Mouse (Mus musculus) forelimb bud, embryonic 11.5 days (tissue): Measurements from ENCODE around the gene Gsk3a.
A peak's percentile ranks its signal among the peaks of the same experiment; 100 is the strongest.

Experiments
- DNase-seq: peaks from one replicate; pipeline ENCODE4 v3.0.0-alpha.2; 2012; ENCODE audit warnings: low read depth, low spot score

Gsk3a gene

DNA sequence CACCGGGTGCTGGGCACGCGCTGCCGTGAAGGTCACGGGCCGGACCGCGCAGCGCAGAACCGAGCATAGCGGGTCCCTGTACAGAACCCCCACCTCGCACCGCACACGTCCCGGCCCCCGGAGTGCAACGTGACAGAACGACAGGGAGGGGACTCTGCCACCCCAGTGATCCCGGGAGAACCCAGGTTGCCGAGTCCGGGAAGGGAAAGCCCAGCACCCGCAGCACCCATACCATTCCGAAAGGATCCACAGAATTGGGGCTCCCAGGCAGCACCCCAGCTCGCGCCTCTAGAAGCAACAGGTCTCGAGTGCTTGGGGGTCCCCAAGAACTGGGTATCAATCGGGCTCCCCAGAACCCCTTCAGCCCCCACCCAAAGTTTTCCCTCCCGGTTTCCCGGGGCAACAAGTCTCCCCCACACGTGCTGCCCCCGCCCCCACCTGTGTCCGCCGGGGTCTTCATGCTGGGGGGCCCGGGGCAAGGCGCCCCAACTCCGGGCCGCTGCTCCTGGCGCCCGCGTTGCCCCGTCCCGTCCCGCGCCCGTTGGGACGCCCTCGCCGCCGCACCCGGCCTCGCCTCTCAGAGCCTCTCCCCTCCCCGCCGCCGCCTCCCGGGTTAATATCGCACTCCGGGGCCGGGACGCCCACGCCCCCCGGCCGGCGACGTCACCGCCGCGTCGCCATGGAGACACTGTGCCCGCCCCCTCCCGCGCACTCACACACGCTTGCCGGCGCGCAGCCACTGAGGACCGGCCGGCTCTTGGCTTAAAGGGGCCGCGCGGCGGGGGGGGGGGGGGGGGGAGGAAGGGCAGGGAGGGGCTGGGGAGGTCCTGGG is 12.7 kb upstream of the Gsk3a start, which contains the start of gene Erf:
Gene Erf, minus strand, starts transcription at position 621 of the 832 bp plus-strand sequence.
- DNase-seq = peak; percentile 89

DNA sequence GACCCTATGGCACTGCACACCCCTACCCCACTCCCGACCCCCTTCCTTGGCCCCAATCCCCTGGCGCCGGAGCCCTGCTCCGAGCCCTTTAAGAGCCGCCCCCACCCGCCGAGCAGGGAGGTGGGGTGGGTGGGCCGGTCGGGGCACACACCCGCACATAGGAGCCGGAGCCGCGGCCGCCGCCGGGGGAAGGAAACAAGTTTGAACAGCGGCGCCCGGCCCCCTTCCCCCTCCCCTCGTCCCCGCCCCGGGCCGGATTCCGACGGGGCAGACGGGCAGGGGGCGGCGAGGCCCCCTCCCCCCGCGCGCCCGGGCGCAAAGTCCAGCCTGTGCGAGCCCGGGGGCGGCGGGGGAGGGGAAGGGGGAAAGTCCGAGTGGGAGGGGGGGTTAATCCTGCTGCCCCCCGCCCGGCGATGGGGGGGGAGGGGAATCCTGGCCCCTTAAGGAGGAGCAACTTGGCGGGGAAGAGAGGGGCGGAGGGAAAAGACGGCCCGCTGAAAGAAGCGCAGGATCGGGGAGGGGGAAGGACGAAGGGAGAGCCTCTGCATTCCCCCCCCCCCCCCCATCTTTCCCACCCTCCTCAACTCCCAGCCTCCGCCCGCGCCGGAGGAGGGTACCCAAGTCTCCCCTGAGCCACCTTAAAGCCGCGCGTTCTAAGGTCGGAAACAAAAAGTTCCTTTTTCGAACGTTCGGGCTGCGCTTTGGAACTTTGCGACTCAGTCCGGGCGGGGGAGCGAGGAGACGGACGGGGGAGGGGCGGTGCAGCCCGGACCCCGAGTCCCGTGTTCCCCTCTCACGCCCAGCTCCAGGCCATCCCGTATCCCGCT is 11.9 kb upstream of the Gsk3a start:
- peak; percentile 80 for DNase-seq

DNA sequence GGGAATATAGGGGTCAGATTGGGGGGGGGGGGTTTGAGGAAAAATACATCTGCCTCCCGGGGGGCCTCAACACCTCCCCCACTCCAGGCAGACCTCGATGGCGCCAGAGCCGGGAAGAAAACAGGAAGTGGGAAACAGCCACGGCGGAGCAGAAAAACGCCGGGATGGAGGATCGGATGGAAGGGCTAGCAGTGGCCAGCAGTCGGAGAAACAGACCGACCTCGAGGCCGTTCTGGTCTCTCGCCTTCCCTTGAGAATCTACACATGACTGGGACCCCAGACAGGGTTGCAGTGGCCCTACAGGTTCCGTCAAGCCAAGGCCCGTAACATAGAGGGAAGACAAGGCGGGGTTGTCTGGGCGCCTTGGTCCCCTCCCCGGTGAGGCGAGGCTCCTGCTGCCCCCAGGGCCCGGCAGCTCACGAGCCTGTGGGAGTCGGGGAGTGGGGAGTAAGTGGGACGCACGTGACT is 11.2 kb upstream of the Gsk3a start:
- no peak for DNase-seq

DNA sequence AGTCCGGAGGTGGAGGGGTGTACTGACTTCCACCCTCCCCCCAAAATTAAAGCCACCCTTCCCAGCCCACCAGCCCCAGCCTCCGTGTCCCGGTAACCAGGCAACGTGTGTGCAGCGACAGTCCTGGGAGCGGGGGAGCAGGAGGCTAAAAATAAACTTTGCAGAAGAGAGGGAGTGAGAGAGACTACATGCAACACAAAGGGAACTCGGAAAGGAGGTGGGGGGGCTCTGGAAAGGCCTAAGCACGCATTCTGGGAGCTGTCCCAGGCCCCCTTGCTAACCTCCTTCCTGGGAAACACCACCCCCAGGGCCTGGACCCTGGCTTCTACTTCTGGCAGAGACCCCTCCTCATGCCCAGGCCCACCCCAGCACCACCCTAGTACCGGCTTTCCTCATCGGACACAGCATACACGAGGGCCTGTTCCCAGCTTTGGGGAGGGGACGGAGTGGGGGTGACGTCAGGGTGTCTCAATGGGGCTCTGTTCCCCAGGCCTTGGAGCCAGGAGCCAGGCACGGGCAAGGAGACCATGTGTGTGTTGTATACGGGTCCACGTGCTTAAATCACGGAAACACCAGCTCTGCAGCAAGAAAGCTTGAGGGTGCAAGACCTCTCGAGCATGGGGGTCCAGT is 10.5 kb upstream of the Gsk3a start:
- DNase-seq = peak; percentile 62

DNA sequence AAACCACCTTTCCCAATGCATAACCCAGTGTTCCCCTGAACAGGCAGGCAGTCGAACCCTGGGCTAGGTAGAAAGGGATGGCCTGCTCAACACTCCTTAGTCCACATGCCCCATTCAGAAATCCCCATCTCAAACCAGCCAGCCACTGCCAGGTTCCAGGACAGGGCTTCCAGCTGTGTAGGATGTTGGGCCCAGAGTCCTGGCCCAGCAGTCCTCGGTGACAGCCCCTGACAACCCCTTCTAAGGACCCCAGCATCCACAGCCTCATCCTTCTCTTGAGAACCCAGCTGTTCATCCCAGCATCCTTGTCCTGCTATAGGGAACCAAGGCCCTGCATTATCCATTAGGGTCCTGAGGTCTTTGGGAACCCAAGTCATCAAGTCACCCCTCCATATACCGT is 9.8 kb upstream of the Gsk3a start:
- DNase-seq = no peak

DNA sequence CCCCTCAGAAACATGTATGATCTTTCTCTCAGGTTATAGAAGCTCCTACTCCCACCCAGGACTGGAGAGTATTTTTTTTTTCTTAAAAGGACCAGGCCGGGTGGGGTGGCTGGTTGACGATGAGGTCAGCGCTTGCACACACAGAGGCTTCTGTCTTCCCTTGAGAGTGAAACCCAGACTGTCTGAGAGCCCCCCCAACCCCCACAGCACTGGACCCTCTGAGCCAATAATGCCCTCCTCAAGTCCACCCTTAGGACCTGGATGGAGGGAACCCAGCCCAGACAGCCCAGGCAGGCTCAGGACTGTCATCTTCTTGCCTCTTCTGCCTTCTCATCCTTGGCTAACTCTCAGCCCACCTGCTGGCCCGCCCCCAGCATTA is 9.1 kb upstream of the Gsk3a start:
- no peak for DNase-seq

DNA sequence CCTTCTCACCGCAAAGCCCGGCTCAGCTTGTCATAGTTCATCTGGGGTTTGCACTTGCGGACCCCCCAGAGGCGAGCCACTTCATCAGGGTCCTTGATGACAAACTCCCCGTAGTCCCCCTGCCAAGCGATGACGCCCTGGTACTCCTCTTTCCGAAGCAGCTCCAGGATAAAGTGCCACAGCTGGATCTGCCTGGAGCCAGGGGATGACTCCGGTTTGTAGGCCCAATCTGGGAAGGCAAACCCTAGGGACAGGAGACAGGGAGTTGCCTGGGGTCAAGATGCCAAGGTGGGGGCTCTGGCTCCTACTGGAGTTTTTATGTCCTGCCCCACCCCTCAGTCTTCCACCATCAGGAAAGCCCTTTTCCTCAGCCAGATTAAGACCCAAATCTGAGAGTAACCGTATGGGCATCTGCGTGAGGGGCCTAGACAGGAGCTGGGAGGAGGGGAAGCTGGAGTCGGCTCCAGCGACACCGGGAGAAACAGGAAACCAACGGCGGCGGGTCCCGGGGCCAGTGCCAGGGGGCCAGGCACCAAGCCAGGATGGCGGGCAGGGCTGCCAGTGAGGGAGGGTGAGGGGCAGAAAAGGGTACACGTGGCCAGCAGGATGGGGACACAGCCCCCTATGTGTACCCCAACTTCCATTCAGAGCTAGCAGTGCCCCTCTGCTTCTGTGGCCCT is 8.6 kb upstream of the Gsk3a start:
- DNase-seq = no peak

DNA sequence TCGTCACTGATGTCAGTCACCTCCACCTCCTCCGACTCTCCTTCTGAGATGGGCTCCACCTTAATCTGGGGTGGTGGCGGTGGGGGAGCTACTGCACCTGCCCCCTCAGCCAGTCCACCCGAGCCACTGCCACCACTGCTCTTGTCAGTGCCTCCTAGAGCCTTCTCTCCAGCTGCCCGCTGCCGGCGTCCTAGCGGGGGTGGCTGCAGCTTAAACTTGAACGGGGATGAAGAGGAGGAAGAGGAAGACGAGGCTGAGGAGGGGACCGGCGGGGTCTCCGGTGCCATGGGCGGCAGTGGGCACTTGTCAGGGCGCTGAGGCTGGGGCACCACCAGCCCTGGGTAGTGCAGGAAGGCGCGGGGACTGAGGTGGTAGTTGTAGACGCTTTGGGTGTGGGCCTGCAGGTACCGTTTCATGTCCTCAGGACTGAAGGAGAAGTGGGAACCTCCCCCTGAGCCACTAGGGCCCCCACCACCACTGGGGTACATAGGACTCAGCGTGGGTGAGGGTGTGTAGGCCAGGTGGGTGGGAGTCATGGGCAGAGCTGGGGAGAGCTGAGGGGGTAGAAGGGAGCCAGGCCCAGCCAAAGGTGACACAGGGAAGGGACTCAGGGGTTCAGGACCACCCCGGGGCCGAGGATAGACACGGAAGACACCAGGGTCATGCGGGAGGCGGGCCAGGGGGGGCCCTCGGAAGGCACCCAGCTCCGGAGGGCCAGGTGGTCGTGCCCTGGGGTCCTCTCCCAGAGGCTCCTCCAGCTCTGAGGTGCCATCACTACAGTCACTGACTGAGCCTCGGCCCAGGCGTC is 7.1 kb upstream of the Gsk3a start:
- no peak for DNase-seq

DNA sequence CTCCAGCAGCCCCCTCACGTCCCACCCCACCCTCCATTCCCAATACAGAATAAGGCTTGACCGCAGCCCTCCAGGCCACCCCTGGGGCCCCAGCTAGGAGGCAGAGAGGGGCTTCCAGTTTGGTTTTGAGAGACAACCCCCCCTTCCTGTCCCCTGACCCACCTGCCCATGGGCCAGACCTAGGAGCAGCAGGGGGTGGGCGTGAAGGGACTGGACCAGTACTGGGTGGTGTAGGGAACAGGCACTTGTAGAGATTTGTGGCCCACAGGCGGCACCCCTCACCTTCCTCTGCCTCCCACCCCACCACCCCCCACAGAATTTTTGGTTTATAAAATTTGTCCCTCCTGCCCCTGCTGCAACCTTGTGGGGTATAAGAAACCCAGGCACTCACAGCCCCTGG is 5.7 kb upstream of the Gsk3a start:
- DNase-seq = no peak

DNA sequence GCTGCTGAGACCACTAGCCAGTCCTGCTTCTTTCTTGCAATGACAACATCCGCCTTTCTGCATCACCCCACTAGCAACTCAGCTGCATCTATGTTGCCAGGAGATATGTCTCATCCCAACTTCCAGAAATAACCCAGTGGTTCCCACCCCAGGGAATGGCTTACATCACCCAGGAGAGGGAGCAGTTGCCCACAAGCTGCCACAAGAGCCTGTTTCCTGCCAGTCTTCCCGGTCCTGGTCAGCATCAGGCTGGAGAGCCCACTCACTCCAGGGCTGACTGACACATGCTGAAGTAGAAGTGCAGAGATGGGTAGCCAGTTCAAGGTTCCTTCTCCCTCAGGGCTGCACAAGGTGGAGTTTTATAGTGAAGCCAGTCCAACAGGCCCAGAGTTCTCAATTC is 3.4 kb upstream of the Gsk3a start:
- peak; percentile 43 for DNase-seq

DNA sequence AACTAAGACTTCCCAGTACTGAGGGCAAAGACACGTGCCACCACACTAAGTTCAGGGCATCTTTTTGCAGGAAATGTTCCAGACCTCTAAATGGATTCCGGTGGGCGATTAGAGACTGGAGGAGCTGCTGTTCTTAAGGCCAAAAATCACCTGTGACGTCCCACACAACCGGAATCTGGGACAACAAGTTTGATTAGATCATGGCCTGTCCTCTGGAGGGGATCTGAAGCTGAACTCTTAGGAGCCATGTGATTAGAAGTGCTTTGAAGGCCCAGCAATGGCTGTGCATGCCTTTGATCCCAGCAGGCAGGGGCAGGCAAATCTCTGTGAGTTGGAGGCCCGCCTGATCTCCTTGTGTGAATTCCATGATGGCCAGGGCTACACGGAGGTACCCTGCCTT is 3.0 kb upstream of the Gsk3a start:
- DNase-seq = no peak

DNA sequence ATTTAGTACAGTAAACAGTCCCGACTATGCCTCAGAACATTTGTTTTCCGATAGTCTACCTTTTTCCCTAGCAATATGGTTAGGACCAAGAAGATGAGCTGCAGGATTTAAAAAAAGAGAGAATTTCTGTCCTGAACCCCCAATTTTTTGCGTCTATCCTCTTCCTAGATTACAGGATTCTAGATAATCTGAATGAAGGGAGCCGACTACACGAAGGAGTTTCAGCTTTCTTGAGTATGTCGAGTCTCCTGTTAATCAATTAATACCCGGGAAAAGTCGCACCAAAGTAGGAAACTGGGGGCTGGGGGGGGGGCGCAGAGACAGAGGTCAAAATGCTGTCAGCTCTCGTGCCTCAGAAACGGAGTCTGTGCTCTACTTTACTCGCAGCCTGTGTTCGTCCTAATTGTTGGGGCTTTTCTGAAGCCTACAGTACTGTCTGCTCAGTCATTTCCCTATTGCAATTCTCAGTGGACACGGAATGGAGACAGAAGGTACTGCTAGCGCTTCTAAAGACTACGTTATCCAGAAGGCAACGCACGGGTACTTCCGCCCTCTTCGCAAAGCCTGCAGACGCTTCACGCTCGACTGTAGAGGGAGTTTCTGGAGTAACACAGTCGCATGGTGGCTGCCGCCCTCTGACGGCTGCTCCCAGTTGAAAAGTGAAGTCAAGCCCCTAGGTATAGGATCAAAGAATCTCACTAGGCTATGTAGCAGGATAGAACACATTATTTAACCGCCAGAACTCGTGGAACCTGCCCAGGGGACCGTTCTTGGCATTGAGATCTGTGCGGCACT is 1.4 kb upstream of the Gsk3a start:
- peak; percentile 90 for DNase-seq

DNA sequence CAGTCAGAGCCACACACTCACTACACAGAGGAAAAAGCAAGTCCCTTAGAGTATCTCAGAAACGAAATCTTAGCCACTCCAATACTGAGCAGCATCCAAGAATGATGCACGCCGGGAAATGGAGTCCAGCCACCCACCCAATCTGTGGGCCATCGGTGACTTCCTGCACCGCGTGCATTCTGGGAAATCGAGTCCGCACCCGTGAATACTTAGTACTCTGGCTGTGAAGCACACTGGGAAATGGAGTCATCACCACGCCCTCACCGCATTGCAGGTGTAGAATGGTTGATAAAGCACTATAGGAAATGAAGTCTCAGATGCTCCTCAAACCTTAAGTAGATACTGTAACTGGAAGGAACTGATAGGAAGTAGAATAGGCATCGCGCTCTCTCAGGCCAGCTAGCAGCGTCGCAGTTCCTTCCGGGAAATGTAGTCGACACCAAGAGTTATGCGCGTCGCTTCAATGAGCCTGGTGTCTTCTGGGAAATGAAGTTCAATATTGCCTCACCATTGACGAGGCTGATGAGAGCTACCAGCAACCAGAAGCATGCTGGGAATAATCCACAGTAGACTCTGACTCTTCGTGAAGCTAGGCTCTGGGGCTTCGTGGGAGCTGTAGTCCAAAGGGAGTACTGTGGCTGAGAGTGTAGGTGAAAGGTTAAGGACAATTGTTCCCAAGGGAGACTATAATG is 510 bp upstream of the Gsk3a start:
- DNase-seq = peak; percentile 95

DNA sequence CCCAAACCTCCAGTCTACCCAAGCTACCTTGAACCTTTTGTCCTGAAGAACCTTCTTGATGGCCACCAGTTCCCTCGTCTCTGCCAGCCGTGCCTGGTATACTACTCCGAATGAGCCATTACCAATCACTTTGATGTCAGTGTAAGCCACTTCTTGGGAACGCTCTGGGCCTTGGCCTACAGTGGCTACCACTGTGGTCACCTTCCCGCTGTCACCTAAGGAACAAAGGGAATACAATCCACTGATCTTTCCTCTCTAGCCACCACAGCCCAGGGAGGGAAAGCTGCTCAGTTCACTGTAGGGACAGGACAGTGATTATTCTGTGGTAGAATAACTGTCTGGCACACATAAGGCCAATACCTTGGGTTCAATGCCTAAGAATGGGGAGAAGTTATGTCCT is 2.1 kb downstream of the Gsk3a start:
- no peak for DNase-seq

DNA sequence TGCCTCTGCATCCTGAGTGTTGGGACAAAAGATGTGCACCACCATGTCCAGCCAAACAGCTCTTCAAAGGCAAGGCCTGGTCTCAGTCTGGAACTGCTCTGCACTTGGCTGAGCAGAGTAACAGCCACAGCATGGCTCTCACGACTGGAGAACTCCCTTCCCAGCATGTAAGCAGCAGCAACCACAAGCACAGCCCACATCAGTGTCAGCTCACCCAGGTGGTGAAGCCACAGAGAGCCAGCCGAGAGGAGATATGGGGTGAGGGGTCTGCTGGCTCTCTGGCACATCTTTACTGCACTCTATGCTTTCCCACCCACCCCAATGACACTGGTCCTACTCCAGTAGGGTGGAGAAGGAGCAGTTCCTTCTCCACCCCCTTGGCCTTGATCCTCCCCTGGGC is 4.6 kb downstream of the Gsk3a start:
- no peak for DNase-seq

DNA sequence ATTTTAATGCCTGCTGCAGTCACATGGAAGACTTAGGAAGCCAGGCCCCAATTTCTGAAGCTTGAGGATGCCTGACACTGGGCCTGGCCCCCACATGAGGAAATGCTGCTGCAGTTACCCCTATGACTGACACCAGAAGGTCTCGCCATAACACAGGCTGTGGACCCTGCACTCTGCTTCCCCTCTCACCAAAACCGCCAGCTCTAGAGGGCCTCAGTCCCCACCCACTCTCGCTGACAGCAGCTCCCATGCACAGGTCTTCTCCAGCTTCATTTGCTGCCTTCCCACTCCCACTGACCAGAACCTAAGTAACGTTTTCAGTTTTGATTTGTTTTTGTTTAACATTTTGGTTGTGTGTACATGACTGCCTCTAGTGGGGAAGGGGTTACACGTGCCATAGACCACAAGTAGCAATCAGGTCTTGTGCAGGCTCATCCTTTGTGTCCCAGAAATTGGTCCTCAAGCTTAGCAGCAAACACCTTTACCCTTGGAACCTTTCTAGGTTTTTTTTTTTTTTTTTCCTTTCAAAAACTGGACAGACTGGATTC is 5.5 kb downstream of the Gsk3a start:
- no peak for DNase-seq

DNA sequence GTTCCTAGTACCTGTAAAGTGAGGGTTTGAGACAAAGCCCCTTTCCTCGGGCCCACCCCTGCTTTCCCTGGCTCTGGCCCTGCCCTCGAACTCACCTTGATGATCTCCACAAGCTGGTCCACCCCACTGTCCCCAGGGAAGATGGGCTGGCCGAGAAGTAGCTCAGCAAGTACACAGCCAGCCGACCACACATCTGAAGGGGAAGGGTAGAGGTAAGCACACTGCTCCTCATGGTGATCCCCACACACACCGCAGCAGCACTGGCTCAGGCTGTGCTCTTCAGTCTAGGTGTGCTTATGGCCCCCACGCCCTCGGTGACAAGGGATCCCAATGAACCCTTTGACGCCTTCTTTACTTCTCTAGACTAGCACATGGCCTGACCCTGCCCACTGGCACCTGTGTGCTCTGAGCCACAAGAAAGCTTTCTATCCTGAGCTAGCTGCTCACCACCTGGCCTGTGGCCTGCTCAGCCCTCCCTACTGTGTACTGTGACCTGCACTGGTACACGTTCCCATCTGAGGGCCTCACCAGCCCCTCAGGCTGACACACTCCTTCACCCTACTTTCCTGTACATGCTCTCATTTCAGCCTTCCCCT is 6.9 kb downstream of the Gsk3a start:
- DNase-seq = no peak

DNA sequence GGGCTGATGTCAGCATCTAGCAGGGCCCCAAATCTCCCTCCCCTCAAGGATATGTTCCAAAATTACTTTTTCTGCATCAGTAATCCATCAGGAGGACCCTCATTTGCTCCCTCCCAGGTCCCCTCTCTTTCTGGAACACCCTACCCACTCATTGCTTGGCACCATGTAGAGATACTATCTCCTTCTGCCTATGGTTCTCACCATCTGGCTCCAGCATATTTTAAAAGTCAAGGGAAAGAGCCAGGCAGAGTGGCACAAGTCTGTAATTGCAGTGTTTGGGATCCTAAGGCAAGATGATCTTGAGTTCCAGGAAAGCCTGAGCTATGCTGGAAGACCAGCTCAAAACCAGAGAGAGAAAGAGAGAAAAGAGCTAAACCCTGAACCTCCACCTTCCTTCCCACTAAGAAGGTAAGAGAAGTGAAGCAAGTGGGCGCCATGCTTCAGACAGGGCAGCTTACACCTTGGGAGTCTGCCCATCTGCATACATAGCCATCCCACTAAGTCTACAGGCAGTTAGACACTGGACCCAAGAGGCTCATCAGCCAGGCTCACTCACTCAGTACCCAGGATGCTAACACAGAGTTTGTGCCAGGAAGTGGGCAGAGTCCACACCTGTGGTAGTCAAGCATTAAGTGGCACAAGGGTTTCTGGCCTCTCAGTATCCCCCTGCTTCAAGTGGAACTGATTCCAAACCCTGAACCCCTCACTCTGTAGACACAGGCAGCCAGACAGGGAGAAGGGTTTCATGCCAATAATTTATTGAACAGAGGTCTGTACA is 9.9 kb downstream of the Gsk3a start:
- DNase-seq = no peak
